ENCODE assay signal across 15 mouse cellular contexts in the genomic region with DNA sequence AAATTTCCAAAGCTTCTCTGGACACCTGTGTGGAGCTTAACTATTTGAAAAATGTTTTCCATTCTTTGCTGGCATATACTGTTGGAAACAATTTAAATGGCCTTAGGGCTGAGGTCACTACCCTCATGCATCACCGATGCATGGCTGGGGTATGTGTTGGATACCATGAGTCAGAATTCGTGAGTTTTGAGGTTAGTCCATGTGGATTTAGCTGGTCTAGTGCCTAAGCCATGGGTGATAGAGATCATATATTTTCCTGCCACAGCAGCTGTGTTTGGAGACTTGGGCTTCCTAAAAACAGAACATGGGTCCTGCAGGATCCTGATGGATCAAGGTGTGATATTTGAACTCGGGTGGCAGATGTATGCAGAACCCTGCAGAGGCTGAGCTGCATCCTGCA.
"Had no signal": no experiment of that assay in that cellular context is flagged by ENCODE, and none has a peak within 500 bp of the region (broad histone marks: within the 10 kb centered on the region; RNA-seq: fewer than 3 reads in every experiment).

No protein-coding gene starts in this region.

- H3K27ac ChIP-seq: liver, embryonic 15.5 days; lung, embryonic 15.5 days; midbrain, embryonic 12.5 days; neural tube, embryonic 12.5 days had no signal

- H3K9me3 ChIP-seq: liver, embryonic 15.5 days; lung, embryonic 15.5 days; midbrain, embryonic 12.5 days; neural tube, embryonic 12.5 days had no signal

- H3K9ac ChIP-seq: liver, embryonic 15.5 days; liver, postnatal 0 days; lung, embryonic 15.5 days; midbrain, embryonic 12.5 days; neural tube, embryonic 12.5 days had no signal

- H3K4me1 ChIP-seq: liver, embryonic 15.5 days had no signal

- ATAC-seq: liver, postnatal 0 days; lung, postnatal 0 days; midbrain, embryonic 16.5 days had no signal

- H3K4me3 ChIP-seq: liver, embryonic 15.5 days; lung, embryonic 15.5 days; midbrain, embryonic 12.5 days; myocyte; neural tube, embryonic 12.5 days had no signal

- DNase-seq: liver, postnatal 0 days; lung, adult 2 months; lung, postnatal 4 days; midbrain, embryonic 14.5 days; right cerebral cortex, postnatal 14 days; thymus, adult 18-20 months; thymus, postnatal 14 days; thymus, postnatal 36 days had no signal

- H3K27me3 ChIP-seq: liver, embryonic 15.5 days; lung, embryonic 15.5 days; midbrain, embryonic 12.5 days; neural tube, embryonic 12.5 days had no signal

- H3K4me2 ChIP-seq: liver, embryonic 15.5 days; lung, embryonic 15.5 days; midbrain, embryonic 12.5 days; neural tube, embryonic 12.5 days had no signal

- H3K36me3 ChIP-seq: liver, embryonic 15.5 days; lung, embryonic 15.5 days; midbrain, embryonic 12.5 days; neural tube, embryonic 12.5 days had no signal
